ENCODE assay signal across 8 mouse cellular contexts in genomic region chr7:49634291-49635073, GRCm38 (mm10). TPM values are rescaled to one million over a fixed set of nuclear protein-coding genes. Genes with fewer than 3 reads are reported as not detected.
DNase-seq lines count a peak whose midpoint lies in the region; ATAC-seq and TF ChIP-seq lines count a peak whose summit lies in the region.

No protein-coding gene starts in this region.

- H3K9ac ChIP-seq in kidney, embryonic 15.5 days: no peak overlapping the region
- no peak overlapping the region for H3K9ac ChIP-seq in embryonic facial prominence, embryonic 11.5 days (replicated peaks; ENCODE audit: low read length)
- no peak overlapping the region for H3K9ac ChIP-seq in intestine, postnatal 0 days (ENCODE audit: low read depth, low read length)
- H3K9ac ChIP-seq in neural tube, embryonic 12.5 days: no peak overlapping the region

- TF ChIP-seq CTCF in intestine, postnatal 0 days (IDR thresholded peaks at IDR 0.05; ENCODE audit: low read depth): no peak

- ATAC-seq in kidney, embryonic 15.5 days (replicated peaks; ENCODE audit: low FRiP score): no peak
- ATAC-seq in embryonic facial prominence, embryonic 11.5 days (replicated peaks; ENCODE audit: insufficient number of reproducible peaks, low FRiP score, low TSS enrichment, low read depth): no peak
- ATAC-seq in intestine, postnatal 0 days: no peak
- peak; percentile 56; the same call in 1 of the 2 replicates for ATAC-seq in neural tube, embryonic 12.5 days (ENCODE audit: low FRiP score, low read depth)

- H3K4me2 ChIP-seq in kidney, embryonic 15.5 days: peak overlapping the region; percentile 53
- no peak overlapping the region for H3K4me2 ChIP-seq in embryonic facial prominence, embryonic 11.5 days (ENCODE audit: low read depth, low read length)
- H3K4me2 ChIP-seq in intestine, postnatal 0 days (replicated peaks; ENCODE audit: low read depth): peak overlapping the region; percentile 62
- peak overlapping the region; percentile 46; the same call in 1 of the 2 replicates for H3K4me2 ChIP-seq in neural tube, embryonic 12.5 days (replicated peaks)

- WGBS in kidney, embryonic 15.5 days: under 1% methylated on average over 26 of the region's 26 CpGs
- 1% methylated on average over 26 of the region's 26 CpGs for WGBS in embryonic facial prominence, embryonic 11.5 days
- WGBS in intestine, postnatal 0 days: 1% methylated on average over 26 of the region's 26 CpGs
- WGBS in neural tube, embryonic 12.5 days: under 1% methylated on average over 26 of the region's 26 CpGs

- no peaks in the 10 kb centered on the region for H3K36me3 ChIP-seq in kidney, embryonic 15.5 days
- H3K36me3 ChIP-seq in embryonic facial prominence, embryonic 11.5 days (replicated peaks; ENCODE audit: control insufficient read depth, insufficient read depth, low read depth, low read length): no peaks in the 10 kb centered on the region
- no peaks in the 10 kb centered on the region for H3K36me3 ChIP-seq in intestine, postnatal 0 days (ENCODE audit: control insufficient read depth, insufficient read depth)
- H3K36me3 ChIP-seq in neural tube, embryonic 12.5 days: no peaks in the 10 kb centered on the region

- H3K27me3 ChIP-seq in kidney, embryonic 15.5 days: peaks cover 98% of the 10 kb centered on the region
- peaks cover 66% of the 10 kb centered on the region for H3K27me3 ChIP-seq in embryonic facial prominence, embryonic 11.5 days (ENCODE audit: control insufficient read depth, insufficient read depth, low read length)
- peaks cover 85% of the 10 kb centered on the region for H3K27me3 ChIP-seq in intestine, postnatal 0 days (replicated peaks; ENCODE audit: control insufficient read depth, insufficient read depth, low read length)
- H3K27me3 ChIP-seq in neural tube, embryonic 12.5 days (replicated peaks): peaks cover 97% of the 10 kb centered on the region

- peaks cover 44% of the 10 kb centered on the region for H3K4me1 ChIP-seq in kidney, embryonic 15.5 days
- no peaks in the 10 kb centered on the region for H3K4me1 ChIP-seq in embryonic facial prominence, embryonic 11.5 days (ENCODE audit: control insufficient read depth, insufficient read depth, low read length)
- no peaks in the 10 kb centered on the region for H3K4me1 ChIP-seq in intestine, postnatal 0 days (replicated peaks; ENCODE audit: control insufficient read depth, insufficient read depth, low read length)
- H3K4me1 ChIP-seq in neural tube, embryonic 12.5 days: peaks cover 22% of the 10 kb centered on the region; the same call in 1 of the 2 replicates

- no peak for DNase-seq in kidney, adult 18-20 months
- DNase-seq in embryonic facial prominence, embryonic 11.5 days (ENCODE audit: low spot score): peak; percentile 47
- DNase-seq in layer of hippocampus, adult 18-20 months (ENCODE audit: low spot score in 2 of 2): no peak
- no peak for DNase-seq in right cerebral cortex, postnatal 25 days
- no peak for DNase-seq in thymus, postnatal 25 days

- no peak overlapping the region for H3K27ac ChIP-seq in kidney, embryonic 15.5 days
- H3K27ac ChIP-seq in embryonic facial prominence, embryonic 11.5 days (replicated peaks; ENCODE audit: low read depth, low read length): no peak overlapping the region
- no peak overlapping the region for H3K27ac ChIP-seq in intestine, postnatal 0 days (ENCODE audit: low read depth, low read length)
- no peak overlapping the region for H3K27ac ChIP-seq in neural tube, embryonic 12.5 days

- no peaks in the 10 kb centered on the region for H3K9me3 ChIP-seq in kidney, embryonic 15.5 days (replicated peaks)
- no peaks in the 10 kb centered on the region; the same call in 1 of the 2 replicates for H3K9me3 ChIP-seq in embryonic facial prominence, embryonic 11.5 days (replicated peaks; ENCODE audit: control insufficient read depth, low read length)
- H3K9me3 ChIP-seq in intestine, postnatal 0 days (ENCODE audit: control insufficient read depth): no peaks in the 10 kb centered on the region
- no peaks in the 10 kb centered on the region for H3K9me3 ChIP-seq in neural tube, embryonic 12.5 days

- H3K4me3 ChIP-seq in kidney, embryonic 15.5 days (replicated peaks): peak overlapping the region; percentile 35
- H3K4me3 ChIP-seq in embryonic facial prominence, embryonic 11.5 days (ENCODE audit: low read depth, low read length): no peak overlapping the region
- peak overlapping the region; percentile 33 for H3K4me3 ChIP-seq in intestine, postnatal 0 days (ENCODE audit: low read depth, low read length)
- no peak overlapping the region for H3K4me3 ChIP-seq in neural tube, embryonic 12.5 days

RNA-seq across cellular contexts. Expression of gene Dbx1, which starts 2.2 kb away (rescaled TPM):
- polyA plus RNA-seq in kidney, embryonic 15.5 days (2015; fragmentation: Nextera tagmentation; extraction: Ambion mirVana): 0.24 and 0.43 TPM in 2 replicates
- polyA plus RNA-seq in embryonic facial prominence, embryonic 11.5 days (2014; fragmentation: Nextera tagmentation; extraction: Ambion mirVana): 4.3 and 7.6 TPM in 2 replicates
- not detected in 2 replicates for polyA plus RNA-seq in intestine, postnatal 0 days (2015; fragmentation: Nextera tagmentation; extraction: Ambion mirVana)
- 13.1 and 16.9 TPM in 2 replicates for polyA plus RNA-seq in neural tube, embryonic 12.5 days (2016; fragmentation: Nextera tagmentation; extraction: Ambion mirVana)
- not detected for total RNA-seq in layer of hippocampus, adult 18-20 months (2021)

Comparison
In these comparisons a context has a peak if more than half of its experiments do, and no peak if none do; other contexts are left out.
1. H3K4me3 ChIP-seq: peak in kidney, embryonic 15.5 days (single experiment) and intestine, postnatal 0 days (single experiment); none in embryonic facial prominence, embryonic 11.5 days (single experiment) and neural tube, embryonic 12.5 days (single experiment).